Mouse (Mus musculus) ES-E14 (cell line): Measurements from ENCODE around the gene Thnsl2. TPM values are rescaled to one million over a fixed set of nuclear protein-coding genes. Genes with fewer than 3 reads are reported as not detected.

Experiments
- DNase-seq: peaks from one replicate; pipeline ENCODE4 v3.0.0-alpha.2; 2013; ENCODE audit warnings: low read depth, low spot score
- H3K27ac ChIP-seq: 2 replicates; pipeline ENCODE4 v1.5.1; 2012; ENCODE audit warnings: low read depth, mild to moderate bottlenecking, low read length, moderate library complexity, mixed read lengths; ENCODE audit not compliant: poor library complexity, insufficient read depth, severe bottlenecking
- H3K36me3 ChIP-seq: 2 replicates; pipeline ENCODE4 v1.6.1; 2012; ENCODE audit warnings: mild to moderate bottlenecking, low read length, moderate library complexity, mixed read lengths; ENCODE audit not compliant: control insufficient read depth, poor library complexity, insufficient read depth, severe bottlenecking
- H3K4me1 ChIP-seq, 2 experiments: fragments of 150-350 bp in 1 of 2; sonication (generic) in 1 of 2; 2 replicates each; pipeline ENCODE4 v1.6.1; 2012; ENCODE audit warnings: low read length in 2 of 2, mild to moderate bottlenecking in 1 of 2, mixed read lengths in 1 of 2; ENCODE audit not compliant: control insufficient read depth in 2 of 2, insufficient read depth in 2 of 2, poor library complexity in 1 of 2
- H3K4me3 ChIP-seq, 2 experiments: fragments of 150-350 bp in 1 of 2; sonication (generic) in 1 of 2; 2 replicates each; pipeline ENCODE4 v1.5.1; 2012; ENCODE audit warnings: low read length in 2 of 2, low read depth in 1 of 2, mild to moderate bottlenecking in 1 of 2, mixed read lengths in 1 of 2; ENCODE audit not compliant: insufficient read depth in 1 of 2, poor library complexity in 1 of 2, severe bottlenecking in 1 of 2
- H3K9ac ChIP-seq: 2 replicates; pipeline ENCODE4 v1.6.1; 2012; ENCODE audit warnings: low read depth, mild to moderate bottlenecking, low read length, mixed read lengths; ENCODE audit not compliant: poor library complexity, insufficient read depth, severe bottlenecking
- H3K9me3 ChIP-seq: fragments of 150-350 bp; sonication (generic); 2 replicates; pipeline ENCODE4 v1.6.1; 2012; ENCODE audit warnings: low read depth, mild to moderate bottlenecking, low read length; ENCODE audit not compliant: control insufficient read depth, insufficient read depth
- CHD2 ChIP-seq: IDR thresholded peaks from 2 replicates; pipeline ENCODE4 v1.6.1; 2014; ENCODE audit warnings: mild to moderate bottlenecking, low read depth, low read length, inconsistent platforms
- HCFC1 ChIP-seq: IDR thresholded peaks from 2 replicates; pipeline ENCODE4 v1.6.1; 2012; ENCODE audit warnings: low read length, inconsistent platforms, borderline replicate concordance; ENCODE audit not compliant: insufficient read depth
- MAFK ChIP-seq: IDR thresholded peaks from 2 replicates; pipeline ENCODE4 v1.6.1; 2014; ENCODE audit warnings: mild to moderate bottlenecking, low read depth, low read length, inconsistent platforms; ENCODE audit not compliant: insufficient read depth
- ZC3H11A ChIP-seq: IDR thresholded peaks from 2 replicates; pipeline ENCODE4 v1.6.1; 2012; ENCODE audit warnings: low read depth, mild to moderate bottlenecking, inconsistent platforms, low read length, borderline replicate concordance
- ZNF384 ChIP-seq: IDR thresholded peaks from 2 replicates; pipeline ENCODE4 v1.6.1; 2012; ENCODE audit warnings: low read depth, low read length, inconsistent platforms
- in situ Hi-C, 2 experiments: fragments of 600-800 bp; cut with MboI; formaldehyde crosslinking; loops; one replicate each; pipeline ENCODE4 v1.15.1; 2025; ENCODE audit warnings: low sequenced_read_pairs in 2 of 2, inconsistent platforms in 1 of 2; ENCODE audit not compliant: unreplicated experiment in 2 of 2
- total RNA-seq: library from RNA; depleted of rRNA; stranded (reverse); fragments of 300-350 nt; gene quantifications from 2 replicates; pipeline ENCODE4 v1.2.3, GENCODE M21; 2012; rRNA removed

Thnsl2 gene
- 4.5 and 5.2 TPM in 2 replicates for total RNA-seq

DNA sequence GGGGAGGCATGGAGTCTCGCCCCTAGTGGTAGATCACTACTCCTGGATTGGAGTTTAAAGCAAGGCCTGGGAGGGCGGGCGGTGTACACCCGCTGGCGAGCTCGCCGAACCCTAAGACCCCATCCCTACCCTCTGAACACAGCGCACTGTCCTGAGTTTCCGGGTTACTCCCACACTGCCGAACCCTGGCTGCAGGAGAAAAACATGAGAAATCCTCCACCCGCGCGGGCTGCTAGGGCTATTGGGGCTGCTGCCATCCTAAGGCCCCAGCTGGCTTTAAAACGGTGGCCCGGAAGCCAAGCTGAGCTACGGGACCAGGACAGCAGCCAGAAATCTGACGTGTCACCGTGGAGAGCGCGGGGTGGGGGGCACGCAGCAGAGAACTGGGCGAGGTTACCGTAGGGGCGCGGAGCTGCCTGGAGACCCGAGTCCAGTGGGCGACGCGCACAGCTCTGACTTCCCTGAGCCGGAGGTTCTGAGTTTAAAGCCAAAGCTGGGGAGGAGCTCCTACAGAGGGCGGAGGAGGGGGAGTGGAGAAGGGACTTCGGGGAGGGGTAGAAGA, at the start of gene Thnsl2:
Thnsl2 (minus strand) TSS at position 546 of the 562 bp plus-strand sequence.
- H3K9ac ChIP-seq: peak within 1 kb of the TSS; percentile 60
- no peak within 1 kb of the TSS for H3K27ac ChIP-seq
- peak within 1 kb of the TSS; percentile 63 to 71 for H3K4me3 ChIP-seq
- no peaks in the 10 kb centered on the region for H3K4me1 ChIP-seq
- DNase-seq: peak; percentile 33
- TF ChIP-seq HCFC1 (no peak), ZNF384 (no peak), CHD2 (no peak), MAFK (no peak), ZC3H11A (no peak)
- H3K36me3 ChIP-seq: no peaks in the 10 kb centered on the region
- no peaks in the 10 kb centered on the region for H3K9me3 ChIP-seq
- in situ Hi-C loops: no loop called here

DNA sequence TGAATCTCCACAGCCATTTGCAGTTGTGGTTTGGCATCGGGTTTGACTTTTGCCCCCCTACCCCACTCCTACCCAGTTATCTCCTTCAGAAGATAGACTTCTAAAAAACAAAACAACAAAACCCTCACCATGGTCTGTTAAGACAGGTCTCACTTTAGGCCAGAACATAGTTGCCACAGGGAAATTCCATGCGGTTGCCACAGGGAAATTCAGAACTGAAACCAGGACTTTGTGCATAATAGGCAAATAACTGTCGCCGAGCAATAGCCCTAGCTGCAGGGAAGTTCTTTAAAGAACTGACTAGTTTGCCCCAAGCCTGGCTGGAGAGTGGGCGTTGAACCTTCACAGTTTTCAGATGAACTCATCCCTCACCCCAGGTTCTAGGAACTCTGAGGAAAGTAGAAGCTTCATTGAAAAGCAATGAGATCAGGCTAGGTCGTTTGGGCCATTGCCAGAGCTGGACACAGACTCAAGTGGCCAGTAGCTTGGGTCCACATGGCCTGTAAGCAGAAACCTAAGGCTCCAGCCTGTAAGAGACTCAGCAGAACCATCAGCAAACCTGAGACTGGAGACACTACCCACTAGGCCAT, 49.0 kb upstream of the Thnsl2 start:
- DNase-seq: no peak
- Histone ChIP-seq H3K9ac (no peak overlapping the region), H3K9me3 (no peaks in the 10 kb centered on the region), H3K36me3 (no peaks in the 10 kb centered on the region), H3K27ac (no peak overlapping the region), H3K4me3 (no peak overlapping the region), H3K4me1 (peaks cover 0 to 3% of the 10 kb centered on the region in 2 experiments; a peak in 1 of 4 replicates)
- TF ChIP-seq ZNF384 (no peak), MAFK (no peak), CHD2 (no peak), HCFC1 (no peak), ZC3H11A (no peak)
- in situ Hi-C loops: no loop called here

DNA sequence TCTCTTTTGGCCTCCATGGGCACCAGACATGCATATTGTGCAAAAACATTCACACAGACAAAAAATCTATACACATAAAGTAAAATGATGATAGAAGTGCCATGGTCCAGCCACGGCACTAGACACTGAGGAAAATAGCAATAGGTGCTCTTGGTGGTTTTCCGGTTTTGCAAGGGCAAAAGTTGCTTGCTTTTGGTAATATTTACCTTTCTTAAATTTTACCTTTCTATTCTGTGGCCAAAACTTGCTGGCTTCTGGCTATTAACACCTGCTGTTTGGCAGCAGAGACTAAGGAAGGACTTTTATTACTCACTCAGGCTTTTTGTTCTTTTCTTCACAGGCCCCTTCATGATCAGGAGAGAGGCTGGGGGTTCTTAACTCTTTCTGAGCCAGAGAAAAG, 46.3 kb upstream of the Thnsl2 start:
- no peak for TF ChIP-seq MAFK
- no peak for TF ChIP-seq HCFC1
- TF ChIP-seq ZC3H11A: no peak
- TF ChIP-seq CHD2: no peak
- TF ChIP-seq ZNF384: no peak
- no peak overlapping the region for H3K27ac ChIP-seq
- in situ Hi-C loops: no loop called here
- H3K9me3 ChIP-seq: no peaks in the 10 kb centered on the region
- H3K9ac ChIP-seq: no peak overlapping the region
- H3K4me1 ChIP-seq: no peaks in the 10 kb centered on the region
- H3K36me3 ChIP-seq: no peaks in the 10 kb centered on the region
- no peak overlapping the region for H3K4me3 ChIP-seq
- no peak for DNase-seq

DNA sequence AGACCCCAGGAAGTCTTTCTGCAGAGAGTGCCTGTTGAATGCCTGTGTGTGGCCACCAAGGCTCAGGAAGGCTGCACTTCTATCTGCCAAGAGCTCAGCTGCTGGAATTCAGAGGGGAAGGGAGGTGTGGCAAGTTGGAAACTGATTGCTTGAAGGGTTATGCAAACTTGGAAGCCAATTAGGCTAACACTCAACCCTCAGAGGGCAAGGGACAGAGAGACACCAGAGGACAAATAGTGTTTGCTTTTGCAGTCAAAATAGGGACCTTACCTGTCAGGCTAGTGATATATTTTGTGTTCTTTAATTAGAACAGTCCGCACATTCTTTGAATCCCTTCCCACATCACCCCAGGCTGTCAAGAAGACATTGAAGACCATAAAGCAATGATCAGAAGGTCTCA, 45.3 kb upstream of the Thnsl2 start:
- Histone ChIP-seq H3K9ac (no peak overlapping the region), H3K4me1 (no peaks in the 10 kb centered on the region), H3K27ac (no peak overlapping the region), H3K36me3 (no peaks in the 10 kb centered on the region), H3K4me3 (no peak overlapping the region), H3K9me3 (no peaks in the 10 kb centered on the region)
- DNase-seq: no peak
- TF ChIP-seq MAFK (no peak), CHD2 (no peak), ZNF384 (no peak), HCFC1 (no peak), ZC3H11A (no peak)
- in situ Hi-C loops: no loop called here
